Mouse (Mus musculus) T-helper 2 cell (primary cell): ENCODE data around the gene Gm4307.
"Not testable (repeated sequence)": the region's sequence is repeated elsewhere in the genome, so short reads cannot be mapped to it uniquely, and the experiment has no call there.

ENCODE experiments used
- in situ Hi-C: fragments of 300-600 bp; cut with MboI, MseI; formaldehyde crosslinking; loops from one replicate; pipeline ENCODE4 v1.15.1; 2025; ENCODE audit warnings: high pct_unique_total_duplicates

Gene Gm4307

DNA sequence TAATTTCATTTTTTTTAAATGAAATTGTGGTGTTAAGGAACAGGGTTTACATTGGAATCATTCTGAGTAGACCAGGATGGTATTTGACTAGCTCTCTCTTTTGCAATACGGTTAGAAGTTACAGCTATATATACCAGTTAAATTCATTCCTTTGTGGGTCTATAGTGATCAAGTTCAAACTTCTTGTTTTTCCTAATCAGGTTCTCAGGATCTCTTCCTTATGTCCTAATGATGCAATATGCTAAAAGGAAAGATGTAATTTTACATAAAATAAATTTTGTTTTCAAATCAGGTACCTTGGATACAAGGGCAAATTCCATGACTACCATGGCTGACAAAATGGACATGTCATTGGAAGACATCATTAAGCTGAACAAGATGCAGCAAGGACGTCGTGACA lies at the start of gene Gm4307:
TSS of gene Gm4307 (plus strand) at position 301 of the 400 bp plus-strand sequence.
- in situ Hi-C loops, result not testable (repeated sequence)

DNA sequence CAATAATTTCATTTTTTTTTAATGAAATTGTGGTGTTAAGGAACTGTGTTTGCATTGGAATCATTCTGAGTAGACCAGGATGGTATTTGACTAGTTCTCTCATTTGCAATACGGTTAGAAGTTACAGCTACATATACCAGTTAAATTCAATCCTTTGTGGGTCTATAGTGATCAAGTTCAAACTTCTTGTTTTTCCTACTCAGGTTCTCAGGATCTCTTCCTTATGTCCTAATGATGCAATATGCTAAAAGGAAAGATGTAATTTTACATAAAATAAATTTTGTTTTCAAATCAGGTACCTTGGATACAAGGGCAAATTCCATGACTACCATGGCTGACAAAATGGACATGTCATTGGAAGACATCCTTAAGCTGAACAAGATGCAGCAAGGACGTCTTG lies 25.8 kb upstream of the Gm4307 start, which contains the start of gene Gm4301:
TSS of gene Gm4301 (plus strand) at position 301 of the 400 bp plus-strand sequence.
- in situ Hi-C loops, result not testable (repeated sequence)

DNA sequence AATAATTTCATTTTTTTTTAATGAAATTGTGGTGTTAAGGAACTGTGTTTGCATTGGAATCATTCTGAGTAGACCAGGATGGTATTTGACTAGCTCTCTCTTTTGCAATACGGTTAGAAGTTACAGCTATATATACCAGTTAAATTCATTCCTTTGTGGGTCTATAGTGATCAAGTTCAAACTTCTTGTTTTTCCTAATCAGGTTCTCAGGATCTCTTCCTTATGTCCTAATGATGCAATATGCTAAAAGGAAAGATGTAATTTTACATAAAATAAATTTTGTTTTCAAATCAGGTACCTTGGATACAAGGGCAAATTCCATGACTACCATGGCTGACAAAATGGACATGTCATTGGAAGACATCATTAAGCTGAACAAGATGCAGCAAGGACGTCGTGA lies 20.6 kb upstream of the Gm4307 start, which contains the start of gene Gm4302:
TSS of gene Gm4302 (plus strand) at position 301 of the 400 bp plus-strand sequence.
- in situ Hi-C loops, result not testable (repeated sequence)

- in situ Hi-C loops, result not testable (repeated sequence)
These were observed 15.5 kb upstream of the Gm4307 start, which contains the start of gene Gm4303 for GRCm38 (mm10) chr10:100345672-100346071. TSS of gene Gm4303 (plus strand) at chr10:100345972.

DNA sequence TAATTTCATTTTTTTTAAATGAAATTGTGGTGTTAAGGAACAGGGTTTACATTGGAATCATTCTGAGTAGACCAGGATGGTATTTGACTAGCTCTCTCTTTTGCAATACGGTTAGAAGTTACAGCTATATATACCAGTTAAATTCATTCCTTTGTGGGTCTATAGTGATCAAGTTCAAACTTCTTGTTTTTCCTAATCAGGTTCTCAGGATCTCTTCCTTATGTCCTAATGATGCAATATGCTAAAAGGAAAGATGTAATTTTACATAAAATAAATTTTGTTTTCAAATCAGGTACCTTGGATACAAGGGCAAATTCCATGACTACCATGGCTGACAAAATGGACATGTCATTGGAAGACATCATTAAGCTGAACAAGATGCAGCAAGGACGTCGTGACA lies 10.3 kb upstream of the Gm4307 start, which contains the start of gene Gm4305:
TSS of gene Gm4305 (plus strand) at position 301 of the 400 bp plus-strand sequence.
- in situ Hi-C loops, result not testable (repeated sequence)

GRCm38 (mm10) chr10:100356841-100357240 lies 4.3 kb upstream of the Gm4307 start:
- in situ Hi-C loops, result not testable (repeated sequence)

DNA sequence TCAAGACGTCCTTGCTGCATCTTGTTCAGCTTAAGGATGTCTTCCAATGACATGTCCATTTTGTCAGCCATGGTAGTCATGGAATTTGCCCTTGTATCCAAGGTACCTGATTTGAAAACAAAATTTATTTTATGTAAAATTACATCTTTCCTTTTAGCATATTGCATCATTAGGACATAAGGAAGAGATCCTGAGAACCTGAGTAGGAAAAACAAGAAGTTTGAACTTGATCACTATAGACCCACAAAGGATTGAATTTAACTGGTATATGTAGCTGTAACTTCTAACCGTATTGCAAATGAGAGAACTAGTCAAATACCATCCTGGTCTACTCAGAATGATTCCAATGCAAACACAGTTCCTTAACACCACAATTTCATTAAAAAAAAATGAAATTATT lies 21.3 kb downstream of the Gm4307 start, which contains the start of gene Gm4312:
TSS of gene Gm4312 (minus strand) at position 101 of the 400 bp plus-strand sequence.
- in situ Hi-C loops, result not testable (repeated sequence)

DNA sequence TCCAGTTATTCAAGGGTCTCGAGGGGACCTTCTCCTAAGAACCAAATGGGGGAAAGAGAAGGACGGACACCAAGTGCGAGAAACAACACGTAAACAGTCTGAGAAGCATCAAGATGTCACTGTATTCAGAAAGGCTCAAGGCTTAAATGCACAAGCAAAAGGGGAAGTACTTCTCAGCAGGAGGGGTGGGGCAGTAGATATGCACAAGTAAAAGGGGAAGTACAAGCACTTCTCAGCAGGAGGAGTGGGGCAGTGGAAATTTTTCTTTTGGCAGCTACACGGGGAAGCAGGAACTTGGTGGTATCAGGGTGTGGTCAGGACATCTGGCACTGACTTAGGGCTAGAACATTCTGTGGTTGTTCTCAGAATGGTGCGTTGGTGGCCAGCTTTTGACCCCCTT lies 41.2 kb downstream of the Gm4307 start:
- in situ Hi-C loops, result not testable (repeated sequence)
